Mouse (Mus musculus) cerebellum, adult 8-10 months (tissue): ENCODE data around the gene Fbrs.
"Not testable (repeated sequence)": the region's sequence is repeated elsewhere in the genome, so short reads cannot be mapped to it uniquely, and the experiment has no call there.

Experiments
- DNase-seq: peaks from one replicate; pipeline ENCODE4 v3.0.0; 2022

Gene Fbrs

GRCm38 (mm10) chr7:127476855-127477254, 2.1 kb upstream of the Fbrs start:
- no peak for DNase-seq

GRCm38 (mm10) chr7:127477687-127478634, 1.0 kb upstream of the Fbrs start:
- DNase-seq, result peak; percentile 99

GRCm38 (mm10) chr7:127479318-127480225, 573 bp downstream of the Fbrs start:
- peak; percentile 48 for DNase-seq

- no peak for DNase-seq
Measured at GRCm38 (mm10) chr7:127480321-127480720, 1.3 kb downstream of the Fbrs start.

GRCm38 (mm10) chr7:127485416-127485815, 6.4 kb downstream of the Fbrs start:
- peak; percentile 47 for DNase-seq

GRCm38 (mm10) chr7:127488364-127488763, 9.4 kb downstream of the Fbrs start:
- DNase-seq, result not testable (repeated sequence)

GRCm38 (mm10) chr7:127489982-127490381, 11.0 kb downstream of the Fbrs start:
- DNase-seq, result no peak

GRCm38 (mm10) chr7:127491846-127492245, 12.8 kb downstream of the Fbrs start:
- DNase-seq, result no peak

GRCm38 (mm10) chr7:127494648-127495047, 15.6 kb downstream of the Fbrs start:
- no peak for DNase-seq

GRCm38 (mm10) chr7:127497382-127497781, 18.4 kb downstream of the Fbrs start:
- no peak for DNase-seq

- no peak for DNase-seq
Measured at GRCm38 (mm10) chr7:127498407-127498806, 19.4 kb downstream of the Fbrs start.

- no peak for DNase-seq
Measured at GRCm38 (mm10) chr7:127508291-127508690, 29.3 kb downstream of the Fbrs start.

GRCm38 (mm10) chr7:127509830-127510229, 30.8 kb downstream of the Fbrs start:
- DNase-seq, result not testable (repeated sequence)

GRCm38 (mm10) chr7:127511241-127511640, 32.2 kb downstream of the Fbrs start:
- DNase-seq, result peak; percentile 28

- peak; percentile 94 for DNase-seq
Measured at GRCm38 (mm10) chr7:127511808-127512230, 32.8 kb downstream of the Fbrs start, which contains the start of gene Srcap. Srcap (plus strand) TSS chr7:127511983.

- peak; percentile 88 for DNase-seq
Measured at GRCm38 (mm10) chr7:127512231-127513015, 33.4 kb downstream of the Fbrs start.

GRCm38 (mm10) chr7:127513016-127513390, 34.0 kb downstream of the Fbrs start:
- DNase-seq, result peak; percentile 29

- no peak for DNase-seq
Measured at GRCm38 (mm10) chr7:127513781-127514180, 34.8 kb downstream of the Fbrs start.

- peak; percentile 21 for DNase-seq
Measured at GRCm38 (mm10) chr7:127515846-127516245, 36.8 kb downstream of the Fbrs start.

- no peak for DNase-seq
Measured at GRCm38 (mm10) chr7:127516344-127516743, 37.3 kb downstream of the Fbrs start.

- no peak for DNase-seq
Measured at GRCm38 (mm10) chr7:127519284-127519683, 40.3 kb downstream of the Fbrs start, which contains the start of gene Gm42715. Gm42715 (plus strand) TSS chr7:127519584.
